Mouse (Mus musculus) gastrocnemius, adult 2 months (tissue): ENCODE results near the gene Marc2. TPM values are rescaled to one million over a fixed set of nuclear protein-coding genes. Genes with fewer than 3 reads are reported as not detected.

Experiments
- DNase-seq: peaks from one replicate; pipeline ENCODE4 v3.0.0; 2022
- H3K27ac ChIP-seq: fragments of 200-600 bp; 2 replicates; pipeline ENCODE4 v1.8.1; 2022; ENCODE audit warnings: mild to moderate bottlenecking
- H3K4me3 ChIP-seq: fragments of 200-600 bp; 2 replicates; pipeline ENCODE4 v1.8.1; 2022; ENCODE audit warnings: mild to moderate bottlenecking, moderate library complexity
- CTCF ChIP-seq: fragments of 200-600 bp; IDR thresholded peaks from 2 replicates; pipeline ENCODE4 v1.8.1; 2022; ENCODE audit warnings: antibody characterized with exemption, mild to moderate bottlenecking, moderate library complexity
- intact Hi-C: fragments of 180-260 bp; cut with DNase I; formaldehyde crosslinking; loops from one replicate; pipeline ENCODE4 v1.15.1; 2025
- total RNA-seq, 2 experiments: library from RNA; stranded (reverse); gene quantifications; 2 replicates each; pipeline ENCODE4 v1.2.3; 2021

Gene Marc2
- total RNA-seq, 2 experiments from 2014 or later = 126 to 170 TPM

GRCm38 (mm10) chr1:184824439-184824851 lies 21.8 kb downstream of the Marc2 start:
- TF ChIP-seq CTCF = peak; percentile 94
- intact Hi-C loops = loop anchor here (2.0 kb wide), 3 partner anchors 20 to 58 kb away; partner anchors contain the start of gene C130074G19Rik
- Histone ChIP-seq H3K4me3 (peak overlapping the region; percentile 53), H3K27ac (peak overlapping the region; percentile 75)
- peak; percentile 93 for DNase-seq

- peak; percentile 50 for DNase-seq
- no peak for TF ChIP-seq CTCF
- intact Hi-C loops = no loop called here
- peak overlapping the region; percentile 38 for H3K27ac ChIP-seq
- H3K4me3 ChIP-seq = peak overlapping the region; percentile 41
Measured at GRCm38 (mm10) chr1:184822678-184823077, 23.6 kb downstream of the Marc2 start.

- DNase-seq = no peak
- Histone ChIP-seq H3K4me3 (no peak overlapping the region), H3K27ac (no peak overlapping the region)
- intact Hi-C loops = no loop called here
- peak; percentile 35; the same call in 1 of the 2 replicates for TF ChIP-seq CTCF
Measured at GRCm38 (mm10) chr1:184817768-184818167, 28.5 kb downstream of the Marc2 start.

GRCm38 (mm10) chr1:184811716-184812250 lies 34.5 kb downstream of the Marc2 start:
- no peak for TF ChIP-seq CTCF
- H3K27ac ChIP-seq = no peak overlapping the region
- no peak overlapping the region for H3K4me3 ChIP-seq
- intact Hi-C loops = no loop called here
- no peak for DNase-seq

- intact Hi-C loops = no loop called here
- DNase-seq = no peak
- no peak within 1 kb of the TSS for H3K27ac ChIP-seq
- H3K4me3 ChIP-seq = peak within 1 kb of the TSS; percentile 56
- TF ChIP-seq CTCF = no peak
Measured at GRCm38 (mm10) chr1:184810780-184811575, 35.3 kb downstream of the Marc2 start, which contains the start of gene Marc1. TSS of gene Marc1 (minus strand) at chr1:184811313.

GRCm38 (mm10) chr1:184809578-184810001 lies 36.7 kb downstream of the Marc2 start:
- no peak overlapping the region for H3K27ac ChIP-seq
- intact Hi-C loops = no loop called here
- H3K4me3 ChIP-seq = no peak overlapping the region
- DNase-seq = no peak
- TF ChIP-seq CTCF = no peak

- intact Hi-C loops = no loop called here
- DNase-seq = no peak
- TF ChIP-seq CTCF = no peak
- H3K4me3 ChIP-seq = no peak overlapping the region
- H3K27ac ChIP-seq = peak overlapping the region; percentile 70
Measured at GRCm38 (mm10) chr1:184808418-184809012, 37.7 kb downstream of the Marc2 start.

GRCm38 (mm10) chr1:184807627-184808417 lies 38.4 kb downstream of the Marc2 start:
- H3K27ac ChIP-seq = peak overlapping the region; percentile 70
- peak overlapping the region; percentile 45 for H3K4me3 ChIP-seq
- intact Hi-C loops = no loop called here
- peak; percentile 13; the same call in 1 of the 2 replicates for TF ChIP-seq CTCF
- DNase-seq = no peak

GRCm38 (mm10) chr1:184807123-184807522 lies 39.1 kb downstream of the Marc2 start:
- no peak for DNase-seq
- TF ChIP-seq CTCF = no peak
- intact Hi-C loops = no loop called here

GRCm38 (mm10) chr1:184805749-184806148 lies 40.5 kb downstream of the Marc2 start:
- Histone ChIP-seq H3K27ac (no peak overlapping the region), H3K4me3 (no peak overlapping the region)
- no peak for DNase-seq
- no peak for TF ChIP-seq CTCF
- intact Hi-C loops = no loop called here

More at GRCm38 (mm10) chr1:184807123-184807522, 39.1 kb downstream of the Marc2 start:
- Histone ChIP-seq H3K4me3 (no peak overlapping the region), H3K27ac (peak overlapping the region; percentile 70; the same call in 1 of the 2 replicates)

- intact Hi-C loops = no loop called here
- H3K27ac ChIP-seq = no peak overlapping the region
- peak; percentile 71 for DNase-seq
- no peak overlapping the region for H3K4me3 ChIP-seq
- peak; percentile 66 for TF ChIP-seq CTCF
Measured at GRCm38 (mm10) chr1:184793163-184793876, 52.9 kb downstream of the Marc2 start.

- intact Hi-C loops = no loop called here
Measured at GRCm38 (mm10) chr1:184791109-184791508, 55.1 kb downstream of the Marc2 start.

More at GRCm38 (mm10) chr1:184791109-184791508, 55.1 kb downstream of the Marc2 start:
- TF ChIP-seq CTCF = peak; percentile 72
- Histone ChIP-seq H3K27ac (no peak overlapping the region), H3K4me3 (no peak overlapping the region)
- DNase-seq = peak; percentile 41
